Mouse (Mus musculus) stomach, postnatal 0 days (tissue): ENCODE data around the gene Mcpt2.

Experiments
- CTCF ChIP-seq: IDR thresholded peaks from 2 replicates; pipeline ENCODE4 v1.5.1; 2016; ENCODE audit warnings: antibody characterized with exemption, low read depth, mild to moderate bottlenecking, moderate library complexity
- EP300 ChIP-seq: optimal IDR thresholded peaks from 2 replicates; pipeline ENCODE3; 2016; ENCODE audit warnings: antibody characterized with exemption

GRCm38 (mm10) chr14:56085167-56085566 is 43.3 kb downstream of the Mcpt2 start, which contains the start of gene Mcpt8:
- no peak for TF ChIP-seq CTCF
- TF ChIP-seq EP300, result no peak
